Comparison of ENCODE assay signal across 10 mouse cellular contexts in genomic region chr17:46619683-46620357, GRCm38 (mm10). TPM values are rescaled to one million over a fixed set of nuclear protein-coding genes. Genes with fewer than 3 reads are reported as not detected.
DNase-seq lines count a peak whose midpoint lies in the region; ATAC-seq lines count a peak whose summit lies in the region.
"Had no signal": no experiment of that assay in that cellular context is flagged by ENCODE, and none has a peak within 500 bp of the region (broad histone marks: within the 10 kb centered on the region; RNA-seq: fewer than 3 reads in every experiment).

No protein-coding gene starts in this region.

- H3K9ac ChIP-seq in heart, embryonic 14.5 days (ENCODE audit: low read length) = peak overlapping the region; percentile 63
- H3K9ac ChIP-seq in midbrain, embryonic 12.5 days (replicated peaks) = peak overlapping the region; percentile 41
- H3K9ac ChIP-seq: liver, embryonic 15.5 days had no signal

- H3K27ac ChIP-seq in heart, embryonic 14.5 days (replicated peaks in 1 of 2; ENCODE audit: control insufficient read depth in 1 of 2, insufficient read depth in 1 of 2, low read depth in 2 of 2, low read length in 2 of 2) = peak overlapping the region; percentile 81 to 85
- H3K27ac ChIP-seq in hindbrain, embryonic 10.5 days = peak overlapping the region; percentile 93
- H3K27ac ChIP-seq in midbrain, embryonic 12.5 days (replicated peaks) = peak overlapping the region; percentile 81
- H3K27ac ChIP-seq: liver, embryonic 15.5 days had no signal

- intact Hi-C loops in heart, postnatal 25 days (cut with DNase I) = no loop called here
- intact Hi-C loops in left cerebral cortex, postnatal 14 days (cut with DNase I) = no loop called here

- no peaks in the 10 kb centered on the region for H3K27me3 ChIP-seq in heart, embryonic 14.5 days (ENCODE audit: control insufficient read depth, insufficient read depth, low read length)
- no peaks in the 10 kb centered on the region for H3K27me3 ChIP-seq in hindbrain, embryonic 10.5 days (ENCODE audit: insufficient read depth, poor library complexity, severe bottlenecking)
- H3K27me3 ChIP-seq in midbrain, embryonic 12.5 days = no peaks in the 10 kb centered on the region
- H3K27me3 ChIP-seq: liver, embryonic 15.5 days had no signal

- no peak for DNase-seq in heart, postnatal 25 days (ENCODE audit: low spot score)
- peak; percentile 56 for DNase-seq in embryo, embryonic 10.5 days (ENCODE audit: low spot score)
- DNase-seq in hindbrain, embryonic 10.5 days (ENCODE audit: low spot score) = peak; percentile 44
- DNase-seq in spleen, adult 12 weeks (ENCODE audit: low spot score) = no peak
- no peak for DNase-seq in left cerebral cortex, postnatal 14 days (ENCODE audit: low spot score in 2 of 2)
- DNase-seq in right cerebral cortex, postnatal 10 days (ENCODE audit: low spot score in 2 of 2) = no peak
- DNase-seq: cerebellum, adult 9-11 months had no signal

- H3K4me2 ChIP-seq in heart, embryonic 14.5 days (ENCODE audit: low read length) = peak overlapping the region; percentile 60
- H3K4me2 ChIP-seq in midbrain, embryonic 12.5 days (replicated peaks) = peak overlapping the region; percentile 34
- H3K4me2 ChIP-seq: liver, embryonic 15.5 days had no signal

- WGBS in heart, embryonic 14.5 days = 32% methylated on average over 16 of the region's 16 CpGs
- 30% methylated on average over 16 of the region's 16 CpGs for WGBS in hindbrain, embryonic 10.5 days
- 30% methylated on average over 16 of the region's 16 CpGs for WGBS in midbrain, embryonic 12.5 days

- no peaks in the 10 kb centered on the region for H3K36me3 ChIP-seq in heart, embryonic 14.5 days (ENCODE audit: control insufficient read depth, insufficient read depth, low read length)
- no peaks in the 10 kb centered on the region for H3K36me3 ChIP-seq in hindbrain, embryonic 10.5 days
- no peaks in the 10 kb centered on the region for H3K36me3 ChIP-seq in midbrain, embryonic 12.5 days
- H3K36me3 ChIP-seq: liver, embryonic 15.5 days had no signal

- ATAC-seq in heart, embryonic 14.5 days (ENCODE audit: insufficient number of reproducible peaks, insufficient read depth, low FRiP score, low read depth) = no peak
- no peak for ATAC-seq in midbrain, embryonic 12.5 days (ENCODE audit: low FRiP score, low read depth)

- no peak overlapping the region for H3K4me3 ChIP-seq in heart, embryonic 14.5 days (ENCODE audit: control insufficient read depth in 1 of 2, insufficient read depth in 1 of 2, low read depth in 1 of 2, low read length in 2 of 2)
- peak overlapping the region; percentile 38 for H3K4me3 ChIP-seq in hindbrain, embryonic 10.5 days
- H3K4me3 ChIP-seq in midbrain, embryonic 12.5 days = no peak overlapping the region
- H3K4me3 ChIP-seq: liver, embryonic 15.5 days had no signal

- H3K4me1 ChIP-seq in heart, embryonic 14.5 days (ENCODE audit: control insufficient read depth in 2 of 2, insufficient read depth in 2 of 2, low read length in 2 of 2) = peaks cover 82 to 89% of the 10 kb centered on the region in 2 experiments
- peaks cover 88% of the 10 kb centered on the region for H3K4me1 ChIP-seq in hindbrain, embryonic 10.5 days (replicated peaks)
- peaks cover 65% of the 10 kb centered on the region for H3K4me1 ChIP-seq in midbrain, embryonic 12.5 days

- H3K9me3 ChIP-seq in heart, embryonic 14.5 days (ENCODE audit: control insufficient read depth, low read length) = no peaks in the 10 kb centered on the region
- H3K9me3 ChIP-seq in hindbrain, embryonic 10.5 days = no peaks in the 10 kb centered on the region
- no peaks in the 10 kb centered on the region for H3K9me3 ChIP-seq in midbrain, embryonic 12.5 days
- H3K9me3 ChIP-seq: liver, embryonic 15.5 days had no signal

RNA-seq across cellular contexts. Expression of gene Ptk7, which starts 9.5 kb away (rescaled TPM):
- 12.8 and 21.3 TPM in 2 replicates for polyA plus RNA-seq in heart, embryonic 14.5 days (2014; fragmentation: Nextera tagmentation; extraction: Ambion mirVana)
- total RNA-seq in heart, postnatal 25 days (2021) = 1 to 10 TPM; 3.3 to 4.1 TPM
- polyA plus RNA-seq in hindbrain, embryonic 10.5 days (2016; fragmentation: Nextera tagmentation; extraction: Ambion mirVana) = 67.2 and 76.8 TPM in 2 replicates
- polyA plus RNA-seq in midbrain, embryonic 12.5 days (2016; fragmentation: Nextera tagmentation; extraction: Ambion mirVana) = 57.1 and 63.4 TPM in 2 replicates
- total RNA-seq in left cerebral cortex, postnatal 14 days (2021) = 10 to 100 TPM; 13.8 to 13.9 TPM

RNA-seq across cellular contexts. Expression of gene Klc4, which starts 26.0 kb away (rescaled TPM):
- polyA plus RNA-seq in heart, embryonic 14.5 days (2014; fragmentation: Nextera tagmentation; extraction: Ambion mirVana) = 20.3 and 21.4 TPM in 2 replicates
- 10 to 100 TPM; 26.3 to 27.1 TPM for total RNA-seq in heart, postnatal 25 days (2021)
- 35.3 and 38.1 TPM in 2 replicates for polyA plus RNA-seq in hindbrain, embryonic 10.5 days (2016; fragmentation: Nextera tagmentation; extraction: Ambion mirVana)
- polyA plus RNA-seq in midbrain, embryonic 12.5 days (2016; fragmentation: Nextera tagmentation; extraction: Ambion mirVana) = 43.6 and 44.7 TPM in 2 replicates
- 10 to 100 TPM; 15.8 to 16.5 TPM for total RNA-seq in left cerebral cortex, postnatal 14 days (2021)

RNA-seq across cellular contexts. Expression of gene Mrpl2, which starts 26.2 kb away (rescaled TPM):
- polyA plus RNA-seq in heart, embryonic 14.5 days (2014; fragmentation: Nextera tagmentation; extraction: Ambion mirVana) = 116 and 122 TPM in 2 replicates
- total RNA-seq in heart, postnatal 25 days (2021) = 100 to 1,000 TPM; 125 to 132 TPM
- 115 and 119 TPM in 2 replicates for polyA plus RNA-seq in hindbrain, embryonic 10.5 days (2016; fragmentation: Nextera tagmentation; extraction: Ambion mirVana)
- polyA plus RNA-seq in midbrain, embryonic 12.5 days (2016; fragmentation: Nextera tagmentation; extraction: Ambion mirVana) = 73.9 and 88.4 TPM in 2 replicates
- 10 to 100 TPM; 45.6 to 54.2 TPM for total RNA-seq in left cerebral cortex, postnatal 14 days (2021)

RNA-seq across cellular contexts. Expression of gene Cul7, which starts 30.3 kb away (rescaled TPM):
- 31.3 and 34.3 TPM in 2 replicates for polyA plus RNA-seq in heart, embryonic 14.5 days (2014; fragmentation: Nextera tagmentation; extraction: Ambion mirVana)
- total RNA-seq in heart, postnatal 25 days (2021) = 10 to 100 TPM; 21.3 to 23.0 TPM
- 40.7 and 45.5 TPM in 2 replicates for polyA plus RNA-seq in hindbrain, embryonic 10.5 days (2016; fragmentation: Nextera tagmentation; extraction: Ambion mirVana)
- 48.3 and 49.0 TPM in 2 replicates for polyA plus RNA-seq in midbrain, embryonic 12.5 days (2016; fragmentation: Nextera tagmentation; extraction: Ambion mirVana)
- 10 to 100 TPM; 30.2 to 33.4 TPM for total RNA-seq in left cerebral cortex, postnatal 14 days (2021)

RNA-seq across cellular contexts. Expression of gene Rrp36, which starts 54.3 kb away (rescaled TPM):
- polyA plus RNA-seq in heart, embryonic 14.5 days (2014; fragmentation: Nextera tagmentation; extraction: Ambion mirVana) = 33.9 and 36.9 TPM in 2 replicates
- 10 to 100 TPM in 1 of 2 experiments, 1 to 10 TPM in 1; 9.9 to 10.8 TPM for total RNA-seq in heart, postnatal 25 days (2021)
- polyA plus RNA-seq in hindbrain, embryonic 10.5 days (2016; fragmentation: Nextera tagmentation; extraction: Ambion mirVana) = 65.7 and 67.5 TPM in 2 replicates
- polyA plus RNA-seq in midbrain, embryonic 12.5 days (2016; fragmentation: Nextera tagmentation; extraction: Ambion mirVana) = 54.1 and 56.0 TPM in 2 replicates
- total RNA-seq in left cerebral cortex, postnatal 14 days (2021) = 10 to 100 TPM; 14.1 to 15.7 TPM

Comparison
In these comparisons a context has a peak if more than half of its experiments do, and no peak if none do; other contexts are left out.
1. DNase-seq: peak in embryo, embryonic 10.5 days (single experiment) and hindbrain, embryonic 10.5 days (single experiment); none in heart, postnatal 25 days (single experiment), spleen, adult 12 weeks (single experiment), left cerebral cortex, postnatal 14 days (0 of 2) and right cerebral cortex, postnatal 10 days (0 of 2).
2. Peak in every context shown above with its lines, with median percentiles within 50 percentile points of each other: H3K27ac ChIP-seq.